ENCODE assay signal across 10 mouse cellular contexts in the genomic region with DNA sequence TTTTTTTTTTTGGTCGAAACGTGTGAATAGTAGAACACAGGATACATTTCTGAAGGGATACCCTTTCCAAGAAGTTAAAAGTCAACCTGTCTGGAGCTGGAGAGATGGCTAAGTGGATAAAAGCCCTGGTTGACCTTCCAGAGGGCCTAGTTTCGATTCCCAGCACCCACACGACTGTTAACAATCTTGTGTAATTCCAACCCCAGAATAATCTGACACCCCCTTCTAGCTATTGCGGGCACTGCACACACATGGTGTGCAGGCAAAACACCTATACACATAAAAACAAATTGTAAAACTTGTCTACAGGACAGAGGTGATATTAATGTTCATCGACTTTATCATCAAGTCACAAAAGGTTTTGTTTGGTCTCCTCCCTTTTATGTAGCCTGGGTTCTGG. TPM values are rescaled to one million over a fixed set of nuclear protein-coding genes. Genes with fewer than 3 reads are reported as not detected.
DNase-seq lines count a peak whose midpoint lies in the region; ATAC-seq and TF ChIP-seq lines count a peak whose summit lies in the region.
"Had no signal": no experiment of that assay in that cellular context is flagged by ENCODE, and none has a peak within 500 bp of the region (broad histone marks: within the 10 kb centered on the region; RNA-seq: fewer than 3 reads in every experiment).

No protein-coding gene starts in this region.

- peak overlapping the region; percentile 81 for H3K4me2 ChIP-seq in heart, embryonic 16.5 days (ENCODE audit: low read depth, low read length)
- H3K4me2 ChIP-seq in liver, embryonic 15.5 days: peak overlapping the region; percentile 75

- peak overlapping the region; percentile 96 for H3K27ac ChIP-seq in heart, embryonic 10.5 days
- peak overlapping the region; percentile 48 for H3K27ac ChIP-seq in heart, embryonic 16.5 days (ENCODE audit: low read length)
- H3K27ac ChIP-seq in liver, embryonic 15.5 days (replicated peaks): peak overlapping the region; percentile 60

- no peaks in the 10 kb centered on the region for H3K27me3 ChIP-seq in heart, embryonic 10.5 days (ENCODE audit: insufficient read depth, poor library complexity, severe bottlenecking)
- H3K27me3 ChIP-seq in E14TG2a.4 (ENCODE audit: insufficient read depth, low read length): no peaks in the 10 kb centered on the region
- H3K27me3 ChIP-seq in heart, embryonic 16.5 days (ENCODE audit: control insufficient read depth, insufficient read depth, low read length): no peaks in the 10 kb centered on the region
- no peaks in the 10 kb centered on the region for H3K27me3 ChIP-seq in liver, embryonic 15.5 days

- H3K36me3 ChIP-seq in heart, embryonic 10.5 days: peaks cover 25% of the 10 kb centered on the region
- peaks cover 42% of the 10 kb centered on the region for H3K36me3 ChIP-seq in E14TG2a.4 (ENCODE audit: insufficient read depth, low read length)
- peaks cover 8% of the 10 kb centered on the region; the same call in 1 of the 2 replicates for H3K36me3 ChIP-seq in heart, embryonic 16.5 days (ENCODE audit: control insufficient read depth, insufficient read depth)
- peaks cover 36% of the 10 kb centered on the region for H3K36me3 ChIP-seq in liver, embryonic 15.5 days (replicated peaks)

- 55% methylated on average over 6 of the region's 6 CpGs for WGBS in heart, embryonic 10.5 days
- WGBS in heart, embryonic 16.5 days: 51% methylated on average over 6 of the region's 6 CpGs
- 26% methylated on average over 6 of the region's 6 CpGs for WGBS in liver, embryonic 15.5 days (ENCODE audit: insufficient replicate concordance)

- no peak for ATAC-seq in heart, embryonic 16.5 days (replicated peaks; ENCODE audit: extremely low read depth, insufficient read depth, low FRiP score)
- no peak for ATAC-seq in liver, embryonic 15.5 days (ENCODE audit: insufficient read depth)

- H3K9me3 ChIP-seq in heart, embryonic 10.5 days: no peaks in the 10 kb centered on the region
- H3K9me3 ChIP-seq in E14TG2a.4 (ENCODE audit: low read length): no peaks in the 10 kb centered on the region
- H3K9me3 ChIP-seq in heart, embryonic 16.5 days (replicated peaks; ENCODE audit: control insufficient read depth, low read length): no peaks in the 10 kb centered on the region
- H3K9me3 ChIP-seq in liver, embryonic 15.5 days (replicated peaks): no peaks in the 10 kb centered on the region

- no peak for TF ChIP-seq CTCF in E14TG2a.4 (conservative IDR thresholded peaks at IDR 0.05; ENCODE audit: low read length)

- DNase-seq in heart, embryonic 10.5 days (ENCODE audit: low spot score): no peak
- no peak for DNase-seq in heart, postnatal 14 days
- DNase-seq in adrenal gland, adult 8-10 months: no peak
- DNase-seq in frontal cortex, postnatal 10 days (ENCODE audit: low spot score in 2 of 2): no peak
- DNase-seq in urinary bladder, adult 2 months (ENCODE audit: low spot score): no peak

- H3K9ac ChIP-seq in heart, embryonic 16.5 days (ENCODE audit: low read length): peak overlapping the region; percentile 98
- H3K9ac ChIP-seq in liver, embryonic 15.5 days: peak overlapping the region; percentile 88

- intact Hi-C loops in heart, postnatal 14 days (cut with DNase I): no loop called here

- H3K4me3 ChIP-seq in heart, embryonic 10.5 days: peak overlapping the region; percentile 93
- peak overlapping the region; percentile 98 for H3K4me3 ChIP-seq in E14TG2a.4 (replicated peaks; ENCODE audit: low read length)
- H3K4me3 ChIP-seq in heart, embryonic 16.5 days (ENCODE audit: low read length): peak overlapping the region; percentile 94
- H3K4me3 ChIP-seq in liver, embryonic 15.5 days (replicated peaks): peak overlapping the region; percentile 95

- peaks cover 45% of the 10 kb centered on the region for H3K4me1 ChIP-seq in heart, embryonic 10.5 days
- peaks cover 32% of the 10 kb centered on the region for H3K4me1 ChIP-seq in E14TG2a.4 (replicated peaks; ENCODE audit: low read depth, low read length)
- H3K4me1 ChIP-seq in heart, embryonic 16.5 days (ENCODE audit: control insufficient read depth, insufficient read depth, low read length): peaks cover 44% of the 10 kb centered on the region
- H3K4me1 ChIP-seq in liver, embryonic 15.5 days (replicated peaks): peaks cover 56% of the 10 kb centered on the region

RNA-seq across cellular contexts. Expression of gene Gm21987, which starts 0.7 kb away (rescaled TPM):
- 1.3 and 4.6 TPM in 2 replicates for polyA plus RNA-seq in heart, embryonic 10.5 days (2016; fragmentation: Nextera tagmentation; extraction: Ambion mirVana)
- 1 to 10 TPM in 1 of 2 experiments, not detected in 1; 1.2 TPM for total RNA-seq in heart, postnatal 14 days (2021)
- polyA plus RNA-seq in heart, embryonic 16.5 days (2015; fragmentation: Nextera tagmentation; extraction: Ambion mirVana): 2.3 and 4.6 TPM in 2 replicates
- polyA plus RNA-seq in liver, embryonic 15.5 days (2015; fragmentation: Nextera tagmentation; extraction: Ambion mirVana): not detected in 2 replicates
- total RNA-seq in adrenal gland, adult 8-10 months (2022): under 1 TPM in 1 of 4 experiments, not detected in 3; 0.97 TPM
- 0.25 TPM in 1 of 2 replicates, not detected in the other for polyA plus RNA-seq in urinary bladder, adult 2 months (2012; rRNA removed)
- total RNA-seq: common myeloid progenitor, adult 5-6 weeks; left cerebral cortex, postnatal 36 days had no signal

RNA-seq across cellular contexts. Expression of gene Cox17, which starts 0.8 kb away (rescaled TPM):
- 287 and 339 TPM in 2 replicates for polyA plus RNA-seq in heart, embryonic 10.5 days (2016; fragmentation: Nextera tagmentation; extraction: Ambion mirVana)
- 100 to 1,000 TPM; 227 to 256 TPM for total RNA-seq in heart, postnatal 14 days (2021)
- polyA plus RNA-seq in heart, embryonic 16.5 days (2015; fragmentation: Nextera tagmentation; extraction: Ambion mirVana): 256 and 261 TPM in 2 replicates
- polyA plus RNA-seq in liver, embryonic 15.5 days (2015; fragmentation: Nextera tagmentation; extraction: Ambion mirVana): 202 and 255 TPM in 2 replicates
- total RNA-seq in adrenal gland, adult 8-10 months (2022): 100 to 1,000 TPM; 171 to 378 (median 215) TPM
- 203 and 240 TPM in 2 replicates for polyA plus RNA-seq in urinary bladder, adult 2 months (2012; rRNA removed)

RNA-seq across cellular contexts. Expression of gene Maats1, which starts 5.6 kb away (rescaled TPM):
- polyA plus RNA-seq in heart, embryonic 10.5 days (2016; fragmentation: Nextera tagmentation; extraction: Ambion mirVana): 0.06 and 0.12 TPM in 2 replicates
- total RNA-seq in heart, postnatal 14 days (2021): under 1 TPM; 0.10 TPM
- 0.12 and 0.50 TPM in 2 replicates for polyA plus RNA-seq in heart, embryonic 16.5 days (2015; fragmentation: Nextera tagmentation; extraction: Ambion mirVana)
- polyA plus RNA-seq in liver, embryonic 15.5 days (2015; fragmentation: Nextera tagmentation; extraction: Ambion mirVana): 0.03 and 0.05 TPM in 2 replicates
- 1 to 10 TPM in 1 of 4 experiments, under 1 TPM in 3; 0.38 to 1.0 (median 0.46) TPM for total RNA-seq in adrenal gland, adult 8-10 months (2022)
- polyA plus RNA-seq in urinary bladder, adult 2 months (2012; rRNA removed): 0.07 and 0.10 TPM in 2 replicates
- total RNA-seq: common myeloid progenitor, adult 5-6 weeks had no signal

RNA-seq across cellular contexts. Expression of gene Popdc2, which starts 14.4 kb away (rescaled TPM):
- polyA plus RNA-seq in heart, embryonic 10.5 days (2016; fragmentation: Nextera tagmentation; extraction: Ambion mirVana): 230 and 378 TPM in 2 replicates
- total RNA-seq in heart, postnatal 14 days (2021): 100 to 1,000 TPM; 542 to 580 TPM
- polyA plus RNA-seq in heart, embryonic 16.5 days (2015; fragmentation: Nextera tagmentation; extraction: Ambion mirVana): 421 and 423 TPM in 2 replicates
- 22.8 and 23.6 TPM in 2 replicates for polyA plus RNA-seq in liver, embryonic 15.5 days (2015; fragmentation: Nextera tagmentation; extraction: Ambion mirVana)
- 1 to 10 TPM in 2 of 4 experiments, under 1 TPM in 2; 0.66 to 2.5 (median 0.94) TPM for total RNA-seq in adrenal gland, adult 8-10 months (2022)
- 167 and 176 TPM in 2 replicates for polyA plus RNA-seq in urinary bladder, adult 2 months (2012; rRNA removed)

RNA-seq across cellular contexts. Expression of gene Nr1i2, which starts 53.0 kb away (rescaled TPM):
- polyA plus RNA-seq in heart, embryonic 10.5 days (2016; fragmentation: Nextera tagmentation; extraction: Ambion mirVana): 0.08 TPM in 1 of 2 replicates, not detected in the other
- not detected for total RNA-seq in heart, postnatal 14 days (2021)
- polyA plus RNA-seq in heart, embryonic 16.5 days (2015; fragmentation: Nextera tagmentation; extraction: Ambion mirVana): 0.09 TPM in 1 of 2 replicates, not detected in the other
- polyA plus RNA-seq in liver, embryonic 15.5 days (2015; fragmentation: Nextera tagmentation; extraction: Ambion mirVana): 4.8 and 5.3 TPM in 2 replicates
- under 1 TPM in 1 of 4 experiments, not detected in 3; 0.11 TPM for total RNA-seq in adrenal gland, adult 8-10 months (2022)
- 0.03 TPM in 1 of 2 replicates, not detected in the other for polyA plus RNA-seq in urinary bladder, adult 2 months (2012; rRNA removed)
- total RNA-seq: common myeloid progenitor, adult 5-6 weeks; left cerebral cortex, postnatal 36 days had no signal
